Mouse (Mus musculus) cerebellum, adult 2 months (tissue): ENCODE results near the gene Src.

Experiments
- CTCF ChIP-seq: fragments of 200-500 bp; IDR thresholded peaks from 2 replicates; pipeline ENCODE4 v1.5.1; 2011; ENCODE audit warnings: low read depth, mild to moderate bottlenecking, control low read depth, low read length, moderate library complexity, borderline replicate concordance; ENCODE audit not compliant: insufficient read depth
- POLR2A ChIP-seq: fragments of 200-500 bp; IDR thresholded peaks from 2 replicates; pipeline ENCODE4 v1.6.1; 2011; ENCODE audit warnings: low read length, control low read depth, borderline replicate concordance; ENCODE audit not compliant: insufficient read depth

- TF ChIP-seq CTCF, result no peak
- TF ChIP-seq POLR2A, result no peak
Observed at GRCm38 (mm10) chr2:157384836-157385235, 33.4 kb upstream of the Src start.
